Mouse (Mus musculus) gastrocnemius, postnatal 4 days (tissue): ENCODE results near the gene Nf2. TPM values are rescaled to one million over a fixed set of nuclear protein-coding genes. Genes with fewer than 3 reads are reported as not detected.

Experiments
- DNase-seq, 2 experiments: peaks; one replicate each; pipeline ENCODE4 v3.0.0; 2021 to 2022; ENCODE audit warnings: low spot score in 2 of 2, mixed read lengths in 2 of 2
- total RNA-seq, 2 experiments: library from RNA; stranded (reverse); gene quantifications; 2 replicates each; pipeline ENCODE4 v1.2.3; 2021

The Nf2 gene
- total RNA-seq, 2 experiments from 2014 or later, result 56.2 to 56.8 TPM

DNA sequence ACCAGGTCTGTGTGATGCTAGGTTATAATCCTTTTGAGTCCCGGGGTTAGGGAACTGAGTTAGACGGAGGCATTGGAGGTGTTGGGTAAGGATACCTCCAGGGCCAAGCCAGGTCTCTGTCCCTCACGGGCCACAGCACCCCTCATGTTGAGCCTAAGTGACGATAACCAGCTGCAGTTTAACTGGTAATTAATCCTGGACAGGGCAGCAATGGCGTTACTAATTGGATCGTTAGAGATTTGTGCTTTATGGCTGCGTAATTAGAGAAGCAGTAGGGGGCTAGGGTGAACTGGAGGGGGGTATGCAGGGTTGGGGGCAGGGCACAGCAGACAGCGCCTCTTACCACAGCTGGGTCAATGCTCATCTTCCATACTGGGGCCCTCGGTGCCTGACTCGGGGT lies 96.5 kb downstream of the Nf2 start:
- no peak for DNase-seq

DNA sequence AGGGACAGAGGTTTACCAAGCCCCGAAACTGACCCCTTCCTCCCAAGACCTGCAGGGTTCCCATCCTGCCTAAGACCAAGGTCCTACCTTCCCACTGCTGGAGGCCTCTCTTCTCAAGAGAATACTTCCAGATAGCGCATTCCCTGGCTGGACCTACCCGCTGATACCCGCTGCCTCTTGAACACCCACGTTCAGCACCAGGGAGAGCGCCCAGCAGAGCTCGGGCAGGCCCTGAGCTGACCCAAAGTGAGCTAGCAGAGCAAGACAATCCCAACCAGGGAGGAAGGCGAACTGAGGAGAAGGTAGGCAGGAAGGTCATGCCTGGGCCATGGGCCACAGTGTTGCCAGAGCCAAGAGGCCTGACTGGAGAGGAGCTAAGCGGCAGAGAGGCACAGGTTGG lies 99.1 kb downstream of the Nf2 start:
- DNase-seq, result peak in 1 of 2 experiments; percentile 76

DNA sequence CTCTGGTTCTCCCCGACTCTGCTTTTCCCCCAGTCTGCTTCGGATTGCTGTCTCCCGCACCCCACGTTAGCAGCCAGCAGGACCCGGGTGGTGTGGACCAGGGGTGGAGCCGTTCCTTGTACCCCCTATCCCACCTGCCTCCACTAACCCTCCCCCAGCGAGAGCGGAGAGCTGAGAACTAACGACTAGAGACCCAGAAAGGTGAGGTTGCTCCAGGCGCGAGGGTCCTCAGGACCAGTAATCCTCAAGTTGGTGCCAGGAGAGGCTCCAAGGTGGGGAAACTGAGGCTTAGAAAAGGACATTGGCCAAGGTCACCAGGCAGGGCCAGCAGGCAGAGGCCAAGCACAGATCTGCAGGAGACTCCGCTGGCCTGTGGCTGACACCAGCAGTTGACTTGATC lies 102.1 kb downstream of the Nf2 start:
- no peak for DNase-seq

DNA sequence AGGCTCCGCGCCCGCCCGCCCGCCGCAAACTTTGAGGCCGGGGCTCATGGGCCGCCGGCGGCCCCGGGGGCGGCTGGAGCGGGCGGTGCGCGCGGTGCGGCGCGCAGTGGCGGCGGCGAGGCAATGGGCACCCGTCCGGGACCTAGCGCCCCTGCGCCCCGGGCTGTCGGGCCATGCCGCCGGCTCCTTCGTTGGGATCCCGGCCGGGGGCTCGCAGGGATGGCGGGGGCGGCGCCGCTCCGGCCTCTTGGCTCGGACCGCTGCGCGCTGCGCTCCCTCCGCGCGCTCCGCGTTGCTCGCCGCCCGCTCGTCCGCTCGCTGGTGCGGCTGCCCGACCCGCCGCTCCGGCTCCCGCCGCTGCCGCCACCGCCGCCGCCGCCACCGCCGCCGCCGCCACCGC lies 102.6 kb downstream of the Nf2 start, which contains the start of gene Cabp7:
Cabp7 (minus strand) TSS at position 46 of the 400 bp plus-strand sequence.
- DNase-seq, result no peak

DNA sequence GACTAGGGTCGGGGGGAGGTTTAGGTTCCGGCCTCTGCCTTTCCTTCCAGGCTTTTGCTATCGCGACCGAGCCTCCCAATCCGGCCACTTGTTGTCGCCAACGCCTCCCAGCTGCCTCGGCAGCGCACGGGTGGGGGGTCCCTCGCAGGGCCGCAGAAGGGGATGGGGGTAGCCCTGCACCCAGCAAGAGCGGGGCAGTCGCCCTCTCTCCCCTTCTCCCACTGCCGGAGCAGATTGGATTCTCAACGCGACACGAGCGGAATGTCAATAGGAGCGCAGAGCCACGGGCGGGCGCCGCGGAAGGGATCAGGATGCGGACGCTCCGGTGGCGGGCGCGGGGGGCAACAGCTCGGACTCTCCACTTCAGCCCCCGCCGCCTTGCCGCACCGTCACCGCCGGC lies 103.4 kb downstream of the Nf2 start:
- DNase-seq, result no peak

DNA sequence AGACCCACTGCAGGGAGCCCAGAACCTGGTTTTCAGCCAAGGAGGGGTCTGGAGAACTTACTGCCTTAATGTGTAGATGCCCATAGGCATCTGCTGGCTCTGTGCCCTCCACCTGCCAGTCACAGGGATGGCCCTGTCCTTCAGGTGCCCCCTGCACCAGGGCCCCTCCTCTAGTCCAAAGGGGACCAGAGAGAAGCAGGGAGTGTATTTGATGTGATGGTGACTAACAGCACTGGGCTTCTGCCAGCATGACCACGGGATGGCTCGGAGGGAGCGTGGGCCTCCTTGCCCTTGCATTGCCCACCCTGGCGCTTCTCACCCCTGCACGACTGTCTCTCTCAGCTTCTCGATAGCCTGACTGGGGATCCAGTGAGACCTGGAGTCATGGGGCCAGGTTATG lies 104.6 kb downstream of the Nf2 start:
- DNase-seq, result no peak

DNA sequence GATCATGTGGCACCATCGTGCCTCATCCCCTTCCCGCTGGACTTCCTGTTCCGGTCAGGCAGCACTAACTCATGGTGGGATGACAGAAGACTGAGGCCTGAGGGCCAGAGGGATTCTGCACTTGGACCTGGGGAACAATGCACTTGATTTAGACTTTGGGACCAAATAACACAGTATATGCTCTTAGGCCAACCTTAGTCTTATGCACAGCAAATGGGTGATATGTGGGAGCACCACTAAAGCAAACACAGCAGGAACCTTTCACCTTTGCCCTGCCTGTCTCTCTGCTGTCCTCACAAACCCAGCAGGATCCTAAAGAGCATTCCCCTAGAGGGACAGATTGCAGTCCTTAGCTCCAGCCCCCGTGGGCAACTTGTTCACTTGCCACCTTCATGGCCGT lies 108.6 kb downstream of the Nf2 start:
- DNase-seq, result no peak

DNA sequence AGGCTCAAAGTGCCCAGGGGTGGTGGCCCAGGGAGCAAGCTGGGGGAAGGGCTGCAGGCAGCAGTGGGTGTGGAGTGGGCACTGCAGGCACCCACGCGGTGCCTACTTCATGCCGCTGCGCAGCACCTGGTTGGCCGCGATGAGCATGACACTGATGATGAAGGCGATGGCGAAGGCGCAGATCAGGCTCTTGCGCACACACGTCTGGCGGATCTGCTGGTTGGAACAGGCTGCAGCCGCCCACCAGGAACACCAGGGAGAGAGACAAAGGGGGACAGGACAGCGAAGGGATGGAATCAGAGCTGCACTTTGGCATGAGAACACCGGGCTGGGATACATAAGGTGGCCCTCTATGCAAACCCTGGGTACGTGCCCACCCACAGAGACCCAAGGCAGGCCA lies 110.6 kb downstream of the Nf2 start:
- DNase-seq, result no peak

DNA sequence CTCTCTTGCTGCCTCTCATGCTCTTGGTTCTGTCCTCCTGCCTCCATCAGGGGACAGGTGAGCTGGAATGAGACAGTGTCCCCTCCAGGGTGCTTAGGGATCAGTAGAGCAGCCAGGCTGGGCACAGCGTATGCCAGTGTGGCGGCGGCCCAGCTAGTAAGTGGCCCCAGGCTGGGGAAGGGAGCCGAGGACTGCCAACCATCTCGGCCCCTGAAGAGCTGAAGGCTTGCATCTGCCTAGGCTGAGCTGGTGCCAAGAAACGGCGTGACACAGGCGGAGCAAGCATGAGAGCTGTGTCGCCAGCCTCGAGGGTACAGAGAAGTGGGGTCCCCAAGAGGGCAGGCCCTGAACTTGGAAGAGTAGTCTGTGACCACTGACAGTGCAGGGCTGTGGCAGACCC lies 111.7 kb downstream of the Nf2 start:
- no peak for DNase-seq

DNA sequence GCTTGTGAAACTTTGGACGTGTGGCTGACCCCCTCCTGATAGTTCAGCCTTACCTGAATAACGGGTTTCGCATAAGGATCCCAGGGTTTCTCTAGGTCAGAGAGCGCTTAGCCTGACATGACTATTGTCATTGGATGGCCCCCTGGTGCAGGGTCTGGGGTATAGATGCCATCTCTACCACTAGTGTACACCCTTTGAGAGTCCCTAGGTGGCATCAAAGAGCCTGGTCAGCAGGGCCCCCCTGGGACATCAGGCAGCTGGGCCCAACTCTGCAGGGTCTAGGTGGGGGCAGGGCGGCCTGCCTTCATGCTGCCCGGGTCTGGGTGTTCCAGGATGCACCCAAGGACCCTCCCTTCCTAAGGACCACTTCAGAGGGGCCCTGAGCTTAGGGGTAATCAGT lies 113.0 kb downstream of the Nf2 start:
- no peak for DNase-seq

DNA sequence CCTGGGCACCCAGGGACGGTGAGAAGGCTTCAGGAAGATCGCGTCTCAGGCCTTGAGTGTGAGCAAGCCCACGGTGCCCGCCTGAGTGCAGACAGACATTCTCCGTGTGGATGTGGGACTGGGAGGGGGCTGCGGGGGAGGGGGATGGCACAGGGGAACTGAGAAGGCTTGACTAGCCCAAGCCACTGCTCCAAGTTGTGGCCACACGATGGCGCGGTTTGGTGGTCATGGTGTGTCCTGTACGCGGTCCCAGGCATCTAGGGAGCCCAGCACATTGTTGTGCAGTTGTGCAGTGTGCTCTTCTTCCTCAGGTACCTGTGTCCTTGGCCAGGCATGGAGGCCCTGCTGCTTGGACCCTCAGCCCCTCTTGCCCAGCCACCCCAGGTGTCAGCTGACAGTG lies 115.2 kb downstream of the Nf2 start:
- DNase-seq, result no peak

DNA sequence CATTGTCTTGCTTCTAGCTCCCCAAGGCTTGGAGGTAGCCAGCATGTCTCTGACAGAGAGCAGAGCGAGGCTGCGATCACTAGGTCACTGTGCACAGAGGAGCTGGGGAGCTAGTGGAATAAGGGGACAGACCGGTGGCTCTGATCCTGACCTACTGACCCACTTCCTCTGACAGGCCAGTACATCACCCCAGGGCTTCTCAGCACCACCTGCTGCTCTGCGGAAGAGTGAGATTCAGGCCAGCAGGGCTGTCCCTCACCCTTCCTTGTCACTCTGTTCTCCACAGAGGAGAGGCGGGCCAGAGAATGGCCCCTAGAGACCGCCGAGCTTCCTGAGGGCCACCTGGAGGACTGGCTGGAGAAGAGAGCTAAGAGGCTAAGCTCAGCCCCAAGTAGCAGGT lies 117.6 kb downstream of the Nf2 start:
- DNase-seq, result no peak

DNA sequence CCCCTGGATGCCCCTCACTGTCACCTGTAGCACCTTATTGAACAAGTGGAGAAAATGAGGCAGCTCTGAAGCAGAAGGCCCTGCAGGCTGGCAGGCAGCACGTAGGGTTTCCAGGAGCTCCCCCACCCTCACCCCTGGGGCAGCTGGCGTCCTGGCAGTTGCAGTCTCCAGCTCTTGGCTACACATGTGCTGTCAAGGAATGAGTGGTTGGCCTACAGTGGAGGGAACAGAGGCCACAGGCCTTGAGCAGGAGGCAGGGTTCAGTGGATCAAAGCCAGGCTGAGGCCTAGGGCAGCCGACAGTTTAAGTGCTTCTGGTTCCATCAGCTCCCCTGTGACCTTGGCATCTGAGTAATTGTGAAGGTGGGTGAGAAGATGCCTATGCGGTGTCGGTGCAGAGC lies 118.4 kb downstream of the Nf2 start:
- DNase-seq, result no peak

DNA sequence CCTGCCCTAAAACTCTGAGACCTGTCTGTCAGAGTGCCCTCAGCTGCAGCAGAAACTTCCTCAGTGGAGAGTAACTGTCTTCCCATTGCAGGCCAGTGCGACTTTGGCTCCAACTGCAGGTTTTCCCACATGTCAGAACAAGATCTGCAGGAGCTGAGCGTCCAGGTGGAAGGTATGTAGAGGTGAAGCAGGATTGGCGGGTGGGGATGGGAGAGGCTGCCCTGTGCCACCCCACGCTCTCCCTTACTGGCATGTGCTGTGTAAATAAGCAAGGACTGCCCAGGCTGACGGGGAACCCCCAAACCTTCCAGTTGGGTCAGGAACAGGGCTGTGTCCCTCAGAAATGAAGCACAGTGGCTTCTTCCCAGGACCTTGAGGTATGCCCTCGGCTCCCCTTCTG lies 119.2 kb downstream of the Nf2 start:
- no peak for DNase-seq

DNA sequence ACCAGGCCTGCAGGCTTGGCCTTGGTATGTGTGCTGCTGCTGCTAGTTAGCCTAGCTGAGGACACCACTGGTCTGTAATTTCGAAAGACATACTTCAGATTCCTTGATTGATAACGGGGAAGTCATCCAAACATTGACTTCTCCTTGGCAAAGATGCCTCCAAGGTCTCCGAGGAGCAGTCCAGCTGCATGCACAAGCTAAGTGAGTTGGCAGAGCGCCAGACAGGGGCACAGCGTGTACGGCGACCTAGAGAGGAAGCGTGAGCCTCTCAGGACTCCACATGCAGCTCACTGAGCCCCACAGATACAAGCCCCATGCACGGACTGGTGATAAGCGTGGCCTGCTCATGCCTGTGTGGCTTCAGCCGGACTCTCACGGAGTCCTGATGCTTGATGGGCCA lies 119.7 kb downstream of the Nf2 start:
- DNase-seq, result no peak

DNA sequence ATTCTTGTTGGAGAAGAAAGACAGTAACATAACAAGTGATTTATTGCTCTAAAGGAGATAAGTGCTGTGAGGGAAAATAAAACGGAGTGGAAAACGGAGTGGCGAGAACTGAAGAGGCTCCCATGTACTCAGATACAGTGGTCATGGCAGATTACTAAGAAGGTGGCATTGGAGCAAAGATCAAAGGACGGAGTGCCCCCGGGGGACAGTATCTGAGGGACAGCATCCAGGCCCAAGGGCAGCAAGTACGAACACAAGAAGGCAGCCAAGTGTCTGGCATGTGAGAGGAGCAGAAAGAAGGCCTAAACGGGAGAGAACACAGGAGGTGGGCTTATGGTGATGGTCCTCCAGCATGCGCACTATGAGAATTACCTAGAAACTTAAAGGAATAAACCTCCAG lies 127.6 kb downstream of the Nf2 start:
- DNase-seq, result no peak

DNA sequence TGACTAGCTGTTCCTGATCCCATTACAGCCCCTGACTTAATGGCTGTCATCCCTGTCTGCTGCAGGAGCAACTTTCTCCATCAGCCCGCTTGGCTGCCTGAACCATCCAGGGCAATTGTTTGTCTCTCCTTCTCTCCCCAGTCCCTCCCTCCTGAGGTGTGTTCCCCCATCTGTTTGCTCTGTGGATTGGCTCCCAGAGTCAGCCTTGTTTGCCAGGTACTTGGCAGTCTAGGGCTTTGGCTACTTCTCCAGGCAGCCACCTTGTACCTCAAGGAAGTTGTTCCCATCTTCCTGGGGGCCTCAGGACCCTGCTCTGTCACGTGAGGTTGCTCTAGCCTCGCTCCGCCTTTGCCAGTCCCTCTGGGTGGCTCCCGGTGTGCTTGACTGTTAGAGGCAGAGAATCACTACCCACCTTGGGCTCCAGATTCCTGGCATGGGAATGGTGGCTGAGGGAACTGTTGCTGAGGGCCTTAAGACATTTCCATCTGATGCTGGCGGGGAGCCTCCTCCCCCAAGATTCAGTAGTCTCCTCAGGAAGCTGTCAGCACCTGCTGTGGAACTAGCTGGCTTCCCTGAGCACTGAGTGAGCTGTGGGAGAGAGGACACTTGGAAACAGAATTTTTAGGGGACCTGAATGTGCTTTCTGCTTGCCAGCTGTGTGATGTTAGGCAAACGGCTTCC lies 128.3 kb downstream of the Nf2 start:
- no peak for DNase-seq

DNA sequence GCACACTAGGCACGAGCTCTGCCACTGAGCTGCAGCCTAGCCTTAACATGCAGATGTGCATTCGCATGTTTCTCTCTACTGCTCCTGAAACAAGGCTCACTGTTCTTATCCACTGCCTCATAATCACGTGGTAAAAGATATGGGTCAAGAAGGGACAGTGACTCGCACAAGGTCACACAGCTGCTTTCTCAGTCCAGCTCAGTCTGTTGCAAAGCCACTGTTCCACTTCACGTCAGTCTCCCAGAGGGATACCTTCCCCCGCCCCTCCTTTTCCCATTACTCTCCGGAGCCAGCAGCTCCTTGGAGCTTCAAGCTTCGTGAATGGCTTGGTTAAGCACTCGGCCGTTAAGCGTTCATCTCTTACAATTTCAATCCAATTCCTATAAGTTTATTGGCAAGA lies 128.9 kb downstream of the Nf2 start:
- no peak for DNase-seq

DNA sequence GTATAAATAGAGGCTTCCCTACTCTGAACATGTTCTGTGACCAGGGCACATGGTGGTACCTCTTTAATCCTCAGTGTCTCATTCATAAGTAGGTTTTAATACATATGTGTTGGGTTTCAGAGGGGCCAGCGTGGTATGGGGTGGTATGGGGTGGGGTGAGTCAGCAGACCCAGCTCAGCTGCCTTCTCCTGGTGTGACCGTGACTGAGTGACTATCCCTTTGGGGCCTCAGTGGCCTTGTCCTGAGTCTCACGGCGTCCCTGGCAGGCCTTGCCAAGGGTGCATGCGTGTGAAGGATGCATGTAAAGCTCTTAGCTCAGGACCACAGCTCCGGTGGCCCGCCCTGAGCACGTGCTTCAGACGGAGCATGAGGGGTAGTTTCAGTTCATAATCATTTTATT lies 129.4 kb downstream of the Nf2 start:
- no peak for DNase-seq

DNA sequence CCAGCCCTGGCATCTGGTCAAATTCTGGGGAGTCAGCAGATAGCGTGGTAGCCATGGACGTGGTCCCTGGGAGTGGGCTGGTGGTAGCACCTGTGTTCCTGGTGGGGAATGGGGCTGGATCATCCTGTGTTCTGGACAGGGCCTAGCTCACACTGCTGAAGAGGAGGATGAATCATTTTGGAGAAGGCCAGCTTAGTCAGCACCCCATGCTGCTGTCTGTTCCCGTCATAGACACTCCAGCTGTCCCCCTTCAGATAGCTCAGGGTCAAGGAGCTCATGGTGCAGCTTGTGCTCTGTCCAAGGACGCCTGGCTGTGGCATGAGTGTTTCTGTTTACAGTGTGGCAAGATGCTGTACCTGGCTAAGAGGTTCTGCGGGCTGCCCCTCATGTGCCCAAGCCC lies 130.8 kb downstream of the Nf2 start:
- DNase-seq, result no peak

DNA sequence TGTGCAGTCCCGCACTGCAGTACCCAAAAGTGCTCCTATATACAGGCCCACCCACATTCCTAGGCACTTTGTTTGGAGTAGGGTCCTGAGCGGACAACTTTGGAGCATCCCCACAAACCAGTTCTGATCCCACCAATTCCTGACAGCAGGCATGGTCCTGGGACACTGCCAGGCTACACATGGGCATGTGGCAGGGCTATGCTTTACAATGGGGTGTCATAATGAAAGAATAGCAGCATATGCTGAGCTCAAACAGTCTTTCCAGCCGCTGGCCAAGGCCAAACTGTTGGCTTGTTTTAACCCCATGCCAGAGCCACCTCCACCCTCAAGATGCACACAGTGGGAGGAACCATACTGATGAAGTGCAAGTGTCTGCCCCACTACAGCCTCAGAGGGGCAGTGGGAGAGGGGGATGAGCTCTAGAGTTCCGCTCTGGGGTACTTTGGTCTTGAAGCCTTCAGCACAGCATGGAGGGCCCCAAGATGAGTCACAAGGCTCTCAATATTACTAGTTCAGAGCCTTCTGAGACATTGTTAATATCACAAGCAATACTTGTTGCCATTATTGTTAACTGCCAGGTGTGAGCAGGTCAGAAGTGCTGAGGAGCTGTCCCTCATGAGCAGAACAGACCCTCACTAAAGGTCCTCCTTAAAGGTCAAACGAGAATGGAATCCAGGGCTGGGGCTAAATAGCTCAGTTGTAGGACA lies 132.7 kb downstream of the Nf2 start:
- no peak for DNase-seq
